Mouse (Mus musculus) spleen, postnatal 4 days (tissue): ENCODE data around the gene Acadvl.
A peak's percentile ranks its signal among the peaks of the same experiment; 100 is the strongest.

Experiments used
- DNase-seq, 2 experiments: peaks; one replicate each; pipeline ENCODE4 v3.0.0; 2022; ENCODE audit warnings: low spot score in 2 of 2

Gene Acadvl

DNA sequence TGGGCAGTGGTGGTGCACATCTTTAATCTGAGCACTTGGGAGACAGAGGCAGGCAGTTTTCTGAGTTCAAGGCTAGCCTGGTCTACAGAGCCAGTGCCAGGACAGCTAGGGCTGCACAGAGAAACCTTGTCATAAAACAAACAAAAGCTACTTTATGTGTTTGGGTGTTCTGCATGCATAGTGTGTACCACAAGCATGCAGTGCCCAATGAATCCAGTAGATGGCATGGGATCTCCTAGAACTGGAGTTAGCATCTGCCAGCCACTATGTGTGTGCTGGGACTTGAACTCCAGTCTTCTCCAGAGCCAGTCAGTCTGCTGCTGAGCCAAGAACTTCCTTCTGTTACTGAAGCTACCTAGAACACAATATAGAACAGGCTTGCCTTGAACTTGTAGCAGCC is 13.3 kb downstream of the Acadvl start:
- peak; percentile 67 to 78 for DNase-seq

DNA sequence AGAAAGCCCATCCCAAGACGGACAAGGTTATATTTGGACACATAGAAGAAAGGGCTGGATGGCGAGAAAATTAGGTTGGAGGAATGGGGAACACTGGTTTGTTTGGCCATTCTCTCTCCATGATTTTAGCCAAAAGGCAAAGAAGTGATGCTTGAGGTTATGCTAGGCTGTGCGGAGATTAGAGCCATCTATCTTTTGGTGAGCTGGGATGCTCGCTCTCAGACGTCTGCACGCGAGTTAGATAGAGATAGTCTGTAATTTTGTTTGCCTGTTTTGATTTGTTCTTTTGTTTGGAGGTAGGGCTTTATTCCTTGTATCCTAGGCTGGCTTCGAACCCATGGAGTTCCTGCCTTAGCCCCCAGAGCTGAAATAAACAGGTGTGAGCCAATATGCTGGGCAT is 14.1 kb downstream of the Acadvl start:
- no peak for DNase-seq

DNA sequence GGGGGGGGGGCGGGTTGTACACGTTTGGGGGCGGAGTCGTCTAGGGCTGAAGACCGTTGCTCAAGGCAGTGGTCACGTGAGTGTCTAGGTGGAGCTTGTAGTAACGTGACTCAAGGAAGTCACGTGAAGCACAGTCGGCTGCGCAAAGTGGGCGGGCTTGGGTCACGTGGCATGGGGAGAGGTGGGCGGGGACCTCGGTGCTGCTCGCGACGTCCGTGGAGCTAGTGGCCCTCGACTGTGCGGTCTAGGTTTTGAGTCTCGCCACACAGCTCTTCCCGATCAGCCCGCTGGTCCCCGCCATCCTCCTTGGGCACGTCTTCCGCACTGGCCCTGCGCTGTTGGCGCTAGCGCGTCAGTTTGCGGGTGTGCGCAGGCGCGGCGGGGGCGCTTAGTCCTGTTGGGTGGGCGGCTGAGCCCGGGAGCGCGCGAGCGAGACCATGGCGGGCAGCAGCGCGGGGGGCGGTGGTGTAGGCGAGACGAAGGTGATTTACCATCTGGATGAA is 14.8 kb downstream of the Acadvl start, which contains the start of gene Dvl2:
Gene Dvl2 (plus strand): TSS at position 200 of the 503 bp plus-strand sequence.
- DNase-seq, result peak; percentile 90 to 92

DNA sequence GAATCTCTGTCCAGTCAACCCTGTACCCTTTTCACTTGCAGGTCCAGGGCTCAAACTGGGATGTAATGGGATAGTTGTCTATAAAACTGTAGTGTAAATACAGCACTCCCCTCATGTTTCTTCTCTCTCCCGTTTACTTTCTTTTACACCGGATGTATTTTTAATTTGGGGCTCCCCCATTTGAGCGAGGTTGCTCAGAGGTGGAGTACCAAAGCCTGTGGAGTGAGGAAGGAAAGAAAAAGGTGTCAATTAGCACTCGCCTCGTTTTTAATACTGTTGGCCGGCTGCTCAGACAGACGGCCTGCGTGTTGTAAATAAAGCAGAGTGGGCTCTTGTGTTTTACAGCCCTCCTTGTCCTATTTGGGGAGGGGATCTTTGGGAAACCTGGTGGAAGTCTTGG is 15.5 kb downstream of the Acadvl start:
- DNase-seq, result no peak

DNA sequence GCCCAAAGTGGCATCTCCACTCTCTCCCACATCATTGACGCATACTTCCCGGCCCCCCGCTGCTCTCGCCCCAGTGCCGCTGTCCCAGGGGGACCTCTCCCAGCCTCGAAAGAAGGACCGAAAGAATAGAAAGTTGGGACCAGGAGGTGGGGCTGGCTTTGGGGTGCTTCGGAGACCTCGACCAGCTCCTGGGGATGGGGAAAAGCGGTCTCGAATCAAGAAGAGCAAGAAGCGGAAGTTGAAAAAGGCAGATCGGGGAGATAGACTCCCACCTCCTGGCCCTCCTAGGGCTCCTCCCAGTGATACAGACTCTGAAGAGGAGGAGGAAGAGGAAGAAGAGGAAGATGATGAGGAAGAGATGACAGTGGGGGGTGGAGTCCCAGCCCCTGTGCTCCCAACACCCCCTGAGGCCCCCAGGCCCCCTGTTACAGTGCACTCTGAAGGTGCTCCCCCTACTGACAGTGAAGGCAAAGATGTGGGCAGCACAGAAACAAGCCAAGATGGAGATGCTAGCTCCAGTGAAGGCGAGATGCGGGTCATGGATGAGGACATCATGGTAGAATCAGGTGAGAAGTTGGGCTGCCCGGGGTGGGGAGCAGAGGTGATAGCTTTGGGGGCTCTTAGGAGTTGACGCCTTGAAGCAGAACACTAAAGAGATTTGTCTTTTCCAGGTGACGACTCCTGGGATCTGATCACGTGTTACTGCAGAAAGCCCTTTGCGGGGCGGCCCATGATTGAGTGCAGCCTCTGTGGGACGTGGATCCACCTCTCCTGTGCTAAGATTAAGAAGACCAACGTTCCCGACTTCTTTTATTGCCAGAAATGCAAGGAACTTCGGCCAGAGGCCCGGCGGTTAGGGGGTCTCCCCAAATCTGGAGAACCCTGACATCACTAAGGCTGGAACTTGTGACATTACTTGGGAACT is 16.4 kb downstream of the Acadvl start:
- DNase-seq, result no peak

DNA sequence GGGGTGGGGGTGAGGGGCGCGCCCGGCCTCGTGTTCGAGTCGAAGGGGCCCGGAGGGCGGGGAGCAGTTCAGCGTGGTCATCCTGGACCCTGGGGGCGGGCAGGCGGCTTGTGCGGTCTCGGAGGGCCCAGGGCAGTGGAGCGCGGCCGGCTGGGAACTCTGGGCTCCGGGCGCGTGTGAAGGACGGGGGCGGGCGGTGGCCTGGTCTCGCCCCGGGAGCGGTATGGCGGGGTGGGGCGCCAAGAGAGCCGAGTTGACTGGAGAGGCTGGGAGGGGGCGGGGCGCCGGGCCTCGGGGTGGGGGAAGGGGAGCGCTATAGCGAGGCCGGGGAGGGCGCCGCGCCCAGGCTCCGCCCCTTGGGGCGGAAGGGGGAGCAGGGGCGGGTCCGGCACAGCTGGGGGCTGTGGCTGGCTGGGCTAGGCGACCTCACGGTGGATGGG is 18.1 kb downstream of the Acadvl start:
- DNase-seq, result peak; percentile 91 to 97

DNA sequence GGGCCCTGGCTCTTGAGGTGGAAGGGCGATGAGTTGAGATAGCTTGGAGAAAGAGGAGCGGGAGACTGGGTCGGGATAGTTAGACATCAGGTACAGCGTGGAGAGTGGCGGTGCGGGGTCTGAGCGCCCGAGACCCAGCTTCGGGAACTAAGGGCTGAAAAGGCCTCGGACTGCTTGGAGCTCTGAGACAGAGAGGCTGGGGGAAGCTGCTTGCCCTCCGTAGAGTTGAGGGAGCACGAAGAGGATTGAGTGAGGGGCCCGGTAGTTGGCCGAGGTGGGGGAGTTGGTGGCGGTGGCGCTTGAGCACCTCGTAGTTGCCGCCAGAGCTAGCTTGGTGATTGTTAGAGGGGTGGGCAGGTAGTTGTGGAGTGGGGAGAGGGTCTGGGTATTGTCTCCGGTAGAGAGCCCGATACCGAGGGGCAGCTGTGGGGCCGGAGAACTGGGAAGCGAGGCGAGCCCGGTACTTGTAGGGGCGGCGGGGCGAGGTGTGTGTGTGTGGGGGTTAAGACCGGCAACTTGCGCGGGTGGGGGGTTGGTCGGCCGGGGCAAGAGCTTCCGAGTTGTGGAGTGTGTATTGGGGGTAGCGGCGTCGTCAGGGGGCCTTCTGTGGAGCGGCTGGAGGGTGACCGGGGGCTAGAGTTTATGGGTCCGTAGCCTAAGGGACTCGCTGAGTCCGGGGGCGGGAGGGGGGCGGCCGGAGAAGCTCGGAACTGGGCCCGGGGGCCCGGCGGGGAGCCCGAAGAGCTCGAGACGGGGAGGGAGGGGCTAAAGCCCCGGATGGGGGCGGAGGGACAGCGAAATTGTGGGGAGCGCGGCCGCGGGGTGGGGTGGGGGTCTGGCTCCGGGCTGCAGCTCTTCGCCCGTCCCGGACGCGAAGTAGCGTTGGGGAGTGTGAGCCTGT is 18.8 kb downstream of the Acadvl start:
- peak; percentile 59 to 83 for DNase-seq

DNA sequence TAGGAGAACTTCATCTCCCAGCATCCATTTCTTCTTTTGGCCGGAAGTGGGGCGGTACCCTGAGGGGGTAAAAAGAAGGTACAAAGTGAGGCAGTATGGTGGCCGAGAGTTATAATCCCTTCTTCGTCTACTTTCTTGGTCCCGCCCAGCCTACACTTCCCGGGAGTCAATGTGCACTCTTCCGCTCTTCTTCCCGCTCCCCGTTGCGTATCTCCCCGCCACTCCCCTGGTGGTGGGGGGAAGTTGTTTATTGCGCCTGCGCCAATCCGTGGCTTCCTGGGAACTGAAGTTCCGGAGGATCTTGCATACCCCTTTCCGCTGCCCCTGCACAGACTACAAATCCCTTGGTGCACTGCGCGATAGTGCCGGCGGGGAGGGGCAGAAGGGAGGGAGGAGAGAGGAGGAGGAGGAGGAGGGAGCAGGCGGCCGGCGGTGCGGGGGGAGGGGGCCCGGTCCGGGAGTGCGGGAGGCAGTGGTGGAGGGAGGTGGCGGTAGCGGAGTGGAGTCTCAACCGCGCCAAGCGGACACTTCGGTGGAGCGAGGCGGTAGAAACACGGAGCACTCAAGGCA is 19.7 kb downstream of the Acadvl start, which contains the start of gene Phf23:
Gene Phf23 (plus strand): TSS at position 387 of the 570 bp plus-strand sequence.
- peak; percentile 96 for DNase-seq

DNA sequence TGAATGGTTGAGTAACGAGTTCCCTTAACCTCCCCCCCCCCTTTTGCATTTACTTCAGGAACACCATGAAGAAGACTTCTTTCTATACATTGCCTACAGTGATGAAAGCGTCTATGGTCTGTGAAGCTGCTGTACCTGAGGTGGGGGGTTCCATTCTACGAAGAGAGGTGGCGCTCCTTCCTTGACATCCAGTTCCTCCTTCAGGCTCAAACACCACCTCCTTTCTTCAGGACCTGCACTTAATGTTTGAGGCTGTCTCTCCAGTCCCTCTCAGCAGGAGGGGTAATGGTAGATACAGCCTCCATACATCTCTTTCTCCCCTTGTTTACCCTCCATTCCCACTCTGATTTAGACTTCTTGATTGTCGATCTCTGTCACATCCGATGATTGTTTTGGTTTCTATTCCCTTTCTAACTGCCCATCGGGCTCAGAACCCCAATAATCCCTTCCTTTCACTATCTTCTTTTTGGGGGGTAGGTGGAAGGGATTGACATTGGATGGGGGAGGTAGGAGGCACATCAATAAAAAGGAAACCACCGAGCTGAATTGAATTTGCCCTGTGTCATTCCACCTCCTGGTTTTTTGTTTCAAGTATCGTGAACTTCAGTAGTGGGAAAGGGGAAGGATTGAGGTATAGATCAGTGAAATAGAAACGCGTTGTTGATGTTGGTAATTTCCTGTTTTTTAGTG is 20.7 kb downstream of the Acadvl start:
- no peak for DNase-seq

DNA sequence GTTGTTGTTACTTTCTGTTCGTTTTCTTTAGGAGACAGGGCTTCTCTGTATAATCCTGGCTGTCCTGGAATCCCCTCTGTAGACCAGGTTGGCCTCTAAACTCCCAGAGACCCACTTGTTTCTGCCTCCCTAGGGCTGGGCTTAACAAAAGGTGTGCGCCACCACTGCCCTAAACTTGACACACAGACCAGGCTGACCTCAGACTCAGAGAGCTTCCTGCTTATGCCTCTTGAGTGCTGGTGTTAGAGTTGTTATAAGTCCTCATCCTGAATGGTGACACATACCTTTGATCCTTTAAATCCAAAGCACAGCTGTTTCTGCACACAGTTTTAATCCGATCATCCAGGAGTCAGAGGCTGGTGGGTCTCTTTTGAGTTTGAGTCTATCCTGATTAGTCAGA is 22.3 kb downstream of the Acadvl start:
- no peak for DNase-seq

DNA sequence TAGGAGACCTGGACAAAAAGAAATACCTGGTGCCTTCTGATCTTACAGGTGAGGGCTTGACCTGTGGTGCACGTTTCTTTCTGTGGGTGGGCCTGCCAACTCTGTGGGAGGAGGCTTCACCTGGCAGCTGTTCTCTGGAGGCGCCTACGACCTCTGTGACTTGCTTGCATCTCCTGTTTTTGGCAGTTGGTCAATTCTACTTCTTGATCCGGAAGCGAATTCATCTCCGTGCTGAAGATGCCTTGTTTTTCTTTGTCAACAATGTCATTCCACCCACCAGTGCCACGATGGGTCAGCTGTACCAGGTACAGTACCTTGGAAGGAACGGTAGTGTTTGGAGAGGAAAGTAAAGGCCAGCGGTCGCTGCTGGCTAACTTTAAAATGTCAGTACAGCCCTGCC is 22.8 kb downstream of the Acadvl start:
- DNase-seq, result no peak

DNA sequence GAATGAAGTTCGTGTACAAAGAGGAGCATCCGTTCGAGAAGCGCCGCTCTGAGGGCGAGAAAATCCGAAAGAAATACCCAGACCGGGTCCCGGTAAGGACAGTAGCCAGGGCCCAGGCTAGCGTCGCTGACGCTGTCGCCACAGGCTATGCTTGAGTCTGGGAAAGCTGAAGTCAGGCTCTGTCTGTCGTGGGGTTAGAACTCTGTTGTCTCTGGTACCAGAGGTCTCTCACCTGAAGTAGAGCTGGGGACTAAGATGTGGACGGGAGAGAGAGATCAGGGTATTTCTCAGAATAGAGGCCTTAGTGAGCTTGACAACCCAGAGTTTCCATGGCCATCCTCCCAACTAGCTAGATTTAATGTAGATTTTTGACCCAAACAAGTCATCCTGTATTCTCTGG is 23.5 kb downstream of the Acadvl start:
- no peak for DNase-seq

DNA sequence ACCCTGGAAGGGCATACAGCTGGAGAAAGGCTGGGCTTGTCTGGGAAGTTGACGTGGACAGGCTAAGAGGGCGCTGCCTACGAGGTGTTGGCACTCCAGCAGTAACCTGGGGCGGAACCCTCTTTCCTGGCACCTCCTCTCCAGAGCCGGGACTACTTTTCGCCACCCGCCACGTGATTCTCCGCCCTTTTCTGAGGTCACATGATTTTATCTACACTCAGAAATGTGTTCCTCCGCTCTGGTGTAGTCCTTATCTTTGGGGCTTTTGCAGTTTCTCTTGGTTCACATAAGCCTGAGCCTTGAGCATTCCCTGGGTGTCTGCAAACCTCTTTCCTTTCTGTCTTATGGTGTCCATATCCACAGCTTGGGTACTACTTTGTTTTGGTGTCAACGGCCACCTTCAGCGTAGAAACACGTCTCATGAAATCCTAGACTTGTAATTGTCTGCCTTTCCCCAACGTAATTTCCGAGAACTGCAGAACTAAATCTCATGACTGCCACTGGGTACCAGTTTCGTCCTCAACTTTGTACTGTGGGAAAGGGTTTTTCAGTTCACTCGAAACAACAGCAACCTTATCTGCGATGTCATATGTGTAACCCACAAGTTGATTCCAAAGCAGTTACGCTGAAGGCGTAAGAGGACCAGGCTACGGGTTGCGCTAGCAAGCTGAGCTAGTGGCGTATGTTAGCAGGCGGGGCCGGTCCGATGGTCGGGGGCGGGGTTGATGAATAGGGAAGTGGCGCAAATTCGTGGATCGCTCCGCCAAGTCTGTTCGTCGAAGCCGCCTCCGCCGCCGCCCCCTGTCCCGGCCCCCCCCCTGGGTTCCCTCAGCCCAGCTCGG is 24.1 kb downstream of the Acadvl start, which contains the start of gene Gabarap:
Gene Gabarap (plus strand): TSS at position 294 of the 842 bp plus-strand sequence.
- peak; percentile 96 to 97 for DNase-seq

DNA sequence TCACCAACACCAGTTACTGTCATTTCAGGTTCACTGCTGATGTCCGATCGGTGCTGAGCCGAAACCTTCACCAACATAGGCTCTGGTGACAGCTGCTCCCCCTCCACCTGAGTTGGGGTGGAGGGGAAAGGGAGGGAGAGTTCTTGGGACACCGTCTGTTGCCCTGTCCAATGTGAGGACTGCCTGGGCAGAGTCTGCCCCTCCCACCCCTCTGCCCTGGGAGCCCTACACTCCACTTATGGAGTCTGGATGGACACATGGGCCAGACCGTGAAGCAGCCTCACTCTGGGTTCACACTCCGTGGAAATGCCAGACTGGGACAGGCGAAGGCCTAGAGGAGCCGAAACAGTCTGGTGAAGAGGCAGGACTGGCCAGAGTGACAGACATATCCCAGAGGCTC is 25.3 kb downstream of the Acadvl start:
- no peak for DNase-seq

DNA sequence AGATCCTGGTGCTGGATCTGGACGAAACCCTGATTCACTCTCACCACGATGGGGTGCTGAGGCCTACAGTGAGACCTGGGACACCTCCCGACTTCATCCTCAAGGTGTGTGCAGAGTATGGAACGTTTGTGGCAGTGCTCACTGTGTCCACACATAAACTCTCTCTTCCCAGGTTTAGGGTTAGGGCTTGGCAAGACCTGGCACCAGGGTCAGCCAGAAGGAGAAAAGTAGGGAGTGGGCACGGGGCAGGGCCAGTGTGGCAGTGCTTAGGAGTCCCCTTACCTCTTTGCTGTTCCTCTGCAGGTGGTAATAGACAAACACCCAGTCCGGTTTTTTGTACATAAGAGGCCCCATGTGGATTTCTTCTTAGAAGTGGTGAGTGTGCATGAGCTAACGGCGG is 30.8 kb downstream of the Acadvl start:
- no peak for DNase-seq

DNA sequence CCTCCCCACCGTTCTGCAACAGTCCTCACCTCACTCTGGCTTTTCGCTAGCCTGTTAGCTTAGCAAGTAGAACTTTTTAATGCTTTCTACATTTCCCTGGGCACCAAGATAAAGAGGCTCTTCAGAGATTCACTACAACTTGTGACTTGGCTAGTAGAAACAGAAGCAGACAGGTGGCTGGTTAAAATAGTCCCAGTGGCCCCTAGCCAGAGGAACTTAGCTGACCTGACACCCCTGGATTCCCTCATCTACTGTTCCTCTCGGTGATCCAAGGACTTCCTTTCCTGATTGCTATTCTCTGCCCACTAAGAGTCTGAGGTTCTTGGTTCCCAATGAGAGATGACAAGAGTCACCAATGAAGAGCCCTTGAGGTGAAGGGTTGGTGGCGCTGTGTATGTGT is 31.8 kb downstream of the Acadvl start:
- DNase-seq, result no peak

DNA sequence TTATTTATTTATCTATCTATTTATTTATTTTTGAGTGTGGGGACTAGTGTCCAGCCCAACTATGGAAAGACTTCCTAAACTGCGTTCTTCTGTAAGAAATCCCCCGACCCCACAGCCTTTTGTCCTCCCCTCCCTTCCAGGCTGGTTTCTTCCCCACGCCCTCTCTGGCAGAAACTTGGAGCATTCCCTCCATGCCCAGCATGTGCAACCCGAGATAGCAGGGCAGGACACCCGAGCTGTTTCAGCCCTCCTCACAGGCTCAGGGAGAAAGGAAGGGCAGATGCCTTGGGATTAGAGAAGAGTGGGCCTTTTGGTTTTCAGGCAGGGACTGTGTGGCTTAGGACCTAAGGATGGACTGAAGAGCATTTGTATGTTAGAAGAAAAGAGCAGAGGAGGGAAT is 32.3 kb downstream of the Acadvl start:
- peak in 1 of 2 experiments; percentile 40 for DNase-seq

DNA sequence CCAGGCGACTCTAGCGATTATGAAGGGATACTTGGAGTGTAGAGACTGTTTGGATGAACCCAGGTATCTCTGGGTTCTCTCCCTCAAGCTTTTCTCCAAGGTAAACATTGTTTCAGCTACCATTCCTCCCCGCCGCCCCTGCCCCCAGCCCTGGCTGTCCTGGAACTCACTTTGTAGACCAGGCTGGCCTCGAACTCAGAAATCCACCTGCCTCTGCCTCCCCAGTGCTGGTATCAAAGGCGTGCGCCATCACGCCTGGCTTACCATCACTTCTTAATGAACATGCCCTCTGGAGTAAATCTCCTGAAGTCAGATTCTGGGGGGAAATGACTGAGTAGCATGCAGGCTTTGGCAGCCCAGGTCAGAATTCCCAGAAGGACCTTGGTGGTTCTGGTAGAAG is 33.0 kb downstream of the Acadvl start, which contains the start of gene Elp5:
Gene Elp5 (minus strand): TSS at position 293 of the 400 bp plus-strand sequence.
- DNase-seq, result no peak

DNA sequence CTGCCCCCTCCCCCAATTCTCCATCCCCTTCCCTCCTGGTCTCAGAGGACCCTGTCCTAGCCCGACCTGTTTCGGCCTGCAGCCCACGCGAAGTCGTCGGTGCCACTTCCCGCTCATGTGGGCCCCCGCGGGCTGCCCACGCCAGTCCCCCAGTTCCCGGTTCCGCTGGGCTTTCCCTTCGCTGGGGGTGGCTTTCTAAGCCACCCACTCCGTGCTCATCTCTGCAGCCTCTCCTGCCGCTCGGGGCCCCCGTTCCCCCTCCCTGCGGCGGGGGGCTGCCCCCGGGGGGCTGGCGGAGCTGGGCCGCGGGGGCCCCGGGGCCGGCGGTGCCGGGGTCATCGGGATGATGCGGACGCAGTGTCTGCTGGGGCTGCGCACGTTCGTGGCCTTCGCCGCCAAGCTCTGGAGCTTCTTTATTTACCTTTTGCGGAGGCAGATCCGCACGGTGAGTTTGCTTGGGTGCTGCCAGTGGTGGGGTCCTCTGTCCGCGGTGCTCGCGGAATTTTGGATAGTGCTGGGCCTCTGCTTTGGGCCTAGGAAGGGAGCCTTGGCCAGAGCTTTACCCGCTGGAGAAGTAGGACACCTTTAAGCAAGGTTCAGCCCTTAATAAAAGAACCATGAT is 34.0 kb downstream of the Acadvl start, which contains the start of gene Ctdnep1:
Gene Ctdnep1 (plus strand): TSS at position 16 of the 622 bp plus-strand sequence.
- DNase-seq, result peak; percentile 33 to 75
